Mouse (Mus musculus): ENCODE data around the gene 1110051M20Rik. TPM values are rescaled to one million over a fixed set of nuclear protein-coding genes. Genes with fewer than 3 reads are reported as not detected.
A peak's percentile ranks its signal among the peaks of the same experiment; 100 is the strongest.

The 1110051M20Rik gene
- total and polyA plus RNA-seq, 3 experiments: 8.4 to 14.7 (median 13.2) TPM

- Histone ChIP-seq H3K27ac (no peak overlapping the region; the same call in 1 of the 2 replicates), H3K79me2 (replicated peaks; ENCODE audit: control insufficient read depth, insufficient read depth, low read length) (no peaks in the 10 kb centered on the region), H3K4me1 (ENCODE audit: control insufficient read depth, insufficient read depth, low read length) (peaks cover 4% of the 10 kb centered on the region; the same call in 1 of the 2 replicates), H3K27me3 (ENCODE audit: control insufficient read depth, insufficient read depth, low read length) (no peaks in the 10 kb centered on the region), H3K4me3 (no peak overlapping the region; the same call in 1 of the 2 replicates), H3K9ac (ENCODE audit: low read depth, low read length) (no peak overlapping the region), H3K36me3 (ENCODE audit: control insufficient read depth, insufficient read depth, low read length) (no peaks in the 10 kb centered on the region)
- DNase-seq: no peak
- WGBS: 68% methylated on average over 9 of the region's 9 CpGs
- TF ChIP-seq EP300 (IDR thresholded peaks at IDR 0.05; ENCODE audit: insufficient read depth, low read depth, low read length) (no peak), POLR2A (IDR thresholded peaks at IDR 0.05; ENCODE audit: insufficient read depth, low read depth, low read length) (no peak), CTCF (IDR thresholded peaks at IDR 0.05) (no peak)
- intact Hi-C loops (cut with DNase I): no loop called here
Observed at GRCm38 (mm10) chr2:91456491-91457100, 12.1 kb upstream of the 1110051M20Rik start.

GRCm38 (mm10) chr2:91455826-91456225 lies 11.3 kb upstream of the 1110051M20Rik start:
- Histone ChIP-seq H3K27ac (no peak overlapping the region), H3K4me3 (no peak overlapping the region), H3K36me3 (ENCODE audit: control insufficient read depth, insufficient read depth, low read length) (no peaks in the 10 kb centered on the region), H3K9ac (ENCODE audit: low read depth, low read length) (no peak overlapping the region), H3K27me3 (ENCODE audit: control insufficient read depth, insufficient read depth, low read length) (no peaks in the 10 kb centered on the region), H3K79me2 (replicated peaks; ENCODE audit: control insufficient read depth, insufficient read depth, low read length) (no peaks in the 10 kb centered on the region), H3K4me1 (ENCODE audit: control insufficient read depth, insufficient read depth, low read length) (no peaks in the 10 kb centered on the region)
- DNase-seq: no peak
- peak; percentile 77 for TF ChIP-seq CTCF (IDR thresholded peaks at IDR 0.05)
- TF ChIP-seq POLR2A (IDR thresholded peaks at IDR 0.05; ENCODE audit: insufficient read depth, low read depth, low read length): no peak
- WGBS: 4% methylated on average over 4 of the region's 4 CpGs
- intact Hi-C loops (cut with DNase I): no loop called here

GRCm38 (mm10) chr2:91454434-91454833 lies 9.9 kb upstream of the 1110051M20Rik start:
- 91% methylated on average over 3 of the region's 3 CpGs for WGBS
- H3K9ac ChIP-seq (ENCODE audit: low read depth, low read length): no peak overlapping the region
- TF ChIP-seq CTCF (IDR thresholded peaks at IDR 0.05) (no peak), EP300 (IDR thresholded peaks at IDR 0.05; ENCODE audit: insufficient read depth, low read depth, low read length) (no peak), POLR2A (IDR thresholded peaks at IDR 0.05; ENCODE audit: insufficient read depth, low read depth, low read length) (no peak)
- no peak overlapping the region for H3K4me3 ChIP-seq
- H3K36me3 ChIP-seq (ENCODE audit: control insufficient read depth, insufficient read depth, low read length): no peaks in the 10 kb centered on the region
- no peaks in the 10 kb centered on the region for H3K27me3 ChIP-seq (ENCODE audit: control insufficient read depth, insufficient read depth, low read length)
- no peak for DNase-seq
- intact Hi-C loops (cut with DNase I): no loop called here
- H3K27ac ChIP-seq: no peak overlapping the region
- no peaks in the 10 kb centered on the region for H3K4me1 ChIP-seq (ENCODE audit: control insufficient read depth, insufficient read depth, low read length)
- H3K79me2 ChIP-seq (replicated peaks; ENCODE audit: control insufficient read depth, insufficient read depth, low read length): no peaks in the 10 kb centered on the region

GRCm38 (mm10) chr2:91453231-91454075 lies 8.9 kb upstream of the 1110051M20Rik start:
- WGBS: 78% methylated on average over 9 of the region's 9 CpGs
- Histone ChIP-seq H3K9ac (ENCODE audit: low read depth, low read length) (no peak overlapping the region), H3K27ac (no peak overlapping the region), H3K36me3 (ENCODE audit: control insufficient read depth, insufficient read depth, low read length) (no peaks in the 10 kb centered on the region), H3K27me3 (ENCODE audit: control insufficient read depth, insufficient read depth, low read length) (no peaks in the 10 kb centered on the region), H3K79me2 (replicated peaks; ENCODE audit: control insufficient read depth, insufficient read depth, low read length) (no peaks in the 10 kb centered on the region), H3K4me3 (no peak overlapping the region), H3K4me1 (ENCODE audit: control insufficient read depth, insufficient read depth, low read length) (no peaks in the 10 kb centered on the region)
- DNase-seq: no peak
- TF ChIP-seq EP300 (IDR thresholded peaks at IDR 0.05; ENCODE audit: insufficient read depth, low read depth, low read length): no peak
- TF ChIP-seq CTCF (IDR thresholded peaks at IDR 0.05): no peak
- no peak for TF ChIP-seq POLR2A (IDR thresholded peaks at IDR 0.05; ENCODE audit: insufficient read depth, low read depth, low read length)
- intact Hi-C loops (cut with DNase I): no loop called here

- DNase-seq: no peak
- Histone ChIP-seq H3K4me3 (no peak overlapping the region), H3K27me3 (ENCODE audit: control insufficient read depth, insufficient read depth, low read length) (no peaks in the 10 kb centered on the region), H3K36me3 (ENCODE audit: control insufficient read depth, insufficient read depth, low read length) (no peaks in the 10 kb centered on the region), H3K9ac (ENCODE audit: low read depth, low read length) (no peak overlapping the region), H3K4me1 (ENCODE audit: control insufficient read depth, insufficient read depth, low read length) (no peaks in the 10 kb centered on the region), H3K79me2 (replicated peaks; ENCODE audit: control insufficient read depth, insufficient read depth, low read length) (no peaks in the 10 kb centered on the region), H3K27ac (no peak overlapping the region)
- intact Hi-C loops (cut with DNase I): no loop called here
- TF ChIP-seq POLR2A (IDR thresholded peaks at IDR 0.05; ENCODE audit: insufficient read depth, low read depth, low read length) (no peak), CTCF (IDR thresholded peaks at IDR 0.05) (no peak), EP300 (IDR thresholded peaks at IDR 0.05; ENCODE audit: insufficient read depth, low read depth, low read length) (no peak)
- 40% methylated on average over 8 of the region's 8 CpGs for WGBS
Observed at GRCm38 (mm10) chr2:91452658-91453057, 8.2 kb upstream of the 1110051M20Rik start.

GRCm38 (mm10) chr2:91450316-91450715 lies 5.8 kb upstream of the 1110051M20Rik start:
- H3K27ac ChIP-seq: no peak overlapping the region
- H3K36me3 ChIP-seq (ENCODE audit: control insufficient read depth, insufficient read depth, low read length): no peaks in the 10 kb centered on the region
- no peaks in the 10 kb centered on the region for H3K79me2 ChIP-seq (replicated peaks; ENCODE audit: control insufficient read depth, insufficient read depth, low read length)
- intact Hi-C loops (cut with DNase I): no loop called here
- DNase-seq: no peak
- H3K4me1 ChIP-seq (ENCODE audit: control insufficient read depth, insufficient read depth, low read length): no peaks in the 10 kb centered on the region
- no peaks in the 10 kb centered on the region for H3K27me3 ChIP-seq (ENCODE audit: control insufficient read depth, insufficient read depth, low read length)
- no peak overlapping the region for H3K9ac ChIP-seq (ENCODE audit: low read depth, low read length)
- TF ChIP-seq CTCF (IDR thresholded peaks at IDR 0.05) (no peak), EP300 (IDR thresholded peaks at IDR 0.05; ENCODE audit: insufficient read depth, low read depth, low read length) (no peak), POLR2A (IDR thresholded peaks at IDR 0.05; ENCODE audit: insufficient read depth, low read depth, low read length) (no peak)
- H3K4me3 ChIP-seq: no peak overlapping the region
- WGBS: 60% methylated on average over 9 of the region's 9 CpGs

All from heart, adult 2 months (tissue).